Mouse (Mus musculus) MEL (cell line): ENCODE data around the gene Tmem206. TPM values are rescaled to one million over a fixed set of nuclear protein-coding genes. Genes with fewer than 3 reads are reported as not detected.

Source experiments
- DNase-seq: peaks from one replicate; pipeline ENCODE4 v3.0.0; 2011; ENCODE audit warnings: low read depth, low spot score
- H3K27ac ChIP-seq: 2 replicates; pipeline ENCODE4 v1.5.1; 2012; ENCODE audit warnings: low read depth, mild to moderate bottlenecking, control low read depth, low read length, moderate library complexity; ENCODE audit not compliant: control insufficient read depth
- H3K27me3 ChIP-seq, 2 experiments: fragments of 150-350 bp in 1 of 2; sonication (generic) in 1 of 2; 2 replicates each; pipeline ENCODE4 v1.6.1; 2012; ENCODE audit warnings: low read length in 2 of 2, mild to moderate bottlenecking in 2 of 2, improper control_type of control experiment in 1 of 2, moderate library complexity in 1 of 2; ENCODE audit not compliant: insufficient read depth in 2 of 2, control insufficient read depth in 1 of 2
- H3K36me3 ChIP-seq, 2 experiments: 2 replicates each; pipeline ENCODE4 v1.6.1; 2012 to 2014; ENCODE audit warnings: low read length in 2 of 2, improper control_type of control experiment in 1 of 2, inconsistent platforms in 1 of 2, mild to moderate bottlenecking in 1 of 2; ENCODE audit not compliant: insufficient read depth in 2 of 2, control insufficient read depth in 1 of 2
- H3K4me1 ChIP-seq, 2 experiments: fragments of 150-350 bp in 1 of 2; sonication (generic) in 1 of 2; 2 replicates each; pipeline ENCODE4 v1.6.1; 2012; ENCODE audit warnings: low read length in 2 of 2, improper control_type of control experiment in 1 of 2, mild to moderate bottlenecking in 1 of 2; ENCODE audit not compliant: insufficient read depth in 2 of 2, control insufficient read depth in 1 of 2
- H3K4me3 ChIP-seq, 2 experiments: fragments of 150-350 bp in 1 of 2; sonication (generic) in 1 of 2; 2 replicates each; pipeline ENCODE4 v1.5.1; 2012; ENCODE audit warnings: low read depth in 2 of 2, low read length in 2 of 2, mild to moderate bottlenecking in 2 of 2, moderate library complexity in 2 of 2, control low read depth in 1 of 2, improper control_type of control experiment in 1 of 2; ENCODE audit not compliant: control insufficient read depth in 1 of 2, insufficient read depth in 1 of 2
- H3K79me2 ChIP-seq: 2 replicates; pipeline ENCODE4 v1.6.1; 2012; ENCODE audit warnings: mild to moderate bottlenecking, low read length, moderate library complexity; ENCODE audit not compliant: control insufficient read depth, poor library complexity, insufficient read depth
- H3K9ac ChIP-seq: 2 replicates; pipeline ENCODE4 v1.6.1; 2012; ENCODE audit warnings: low read depth, mild to moderate bottlenecking, control low read depth, low read length, moderate library complexity; ENCODE audit not compliant: control insufficient read depth, poor library complexity, severe bottlenecking
- H3K9me3 ChIP-seq: fragments of 150-350 bp; sonication (generic); replicated peaks from 2 replicates; pipeline ENCODE4 v1.6.1; 2012; ENCODE audit warnings: mild to moderate bottlenecking, low read length, improper control_type of control experiment, moderate library complexity; ENCODE audit not compliant: insufficient read depth
- CHD2 ChIP-seq: IDR thresholded peaks from 2 replicates; pipeline ENCODE4 v1.6.1; 2011; ENCODE audit warnings: low read length, improper control_type of control experiment
- CTCF ChIP-seq, 3 experiments: IDR thresholded peaks in 2 of 3; conservative IDR thresholded peaks in 1 of 3; 2 replicates each; pipeline ENCODE4 v1.5.1; 2011 to 2012; ENCODE audit warnings: low read length in 3 of 3, low read depth in 2 of 3, mild to moderate bottlenecking in 2 of 3, improper control_type of control experiment in 1 of 3, inconsistent platforms in 1 of 3, mixed read lengths in 1 of 3, moderate library complexity in 1 of 3; ENCODE audit not compliant: control insufficient read depth in 1 of 3, insufficient read depth in 1 of 3, poor library complexity in 1 of 3, severe bottlenecking in 1 of 3
- ETS1 ChIP-seq: IDR thresholded peaks from 2 replicates; pipeline ENCODE4 v1.6.1; 2012; ENCODE audit warnings: low read depth, mild to moderate bottlenecking, inconsistent platforms, low read length, improper control_type of control experiment, moderate library complexity
- GABPA ChIP-seq: IDR thresholded peaks from 2 replicates; pipeline ENCODE4 v1.6.1; 2012; ENCODE audit warnings: low read depth, mild to moderate bottlenecking, inconsistent platforms, low read length, improper control_type of control experiment, moderate library complexity
- KAT2A ChIP-seq: conservative IDR thresholded peaks from 2 replicates; pipeline ENCODE4 v1.6.1; 2012; ENCODE audit warnings: low read depth, low read length, improper control_type of control experiment, inconsistent platforms
- MAFK ChIP-seq: IDR thresholded peaks from 2 replicates; pipeline ENCODE4 v1.6.1; 2011; ENCODE audit warnings: low read depth, mild to moderate bottlenecking, low read length, improper control_type of control experiment, borderline replicate concordance
- MAX ChIP-seq: IDR thresholded peaks from 2 replicates; pipeline ENCODE4 v1.6.1; 2011; ENCODE audit warnings: low read length, improper control_type of control experiment
- MAZ ChIP-seq: IDR thresholded peaks from 2 replicates; pipeline ENCODE4 v1.6.1; 2012; ENCODE audit warnings: low read depth, mild to moderate bottlenecking, inconsistent platforms, low read length, improper control_type of control experiment
- MEF2A ChIP-seq: IDR thresholded peaks from 2 replicates; pipeline ENCODE4 v1.6.1; 2014; ENCODE audit warnings: low read depth, mild to moderate bottlenecking, inconsistent platforms, low read length, improper control_type of control experiment; ENCODE audit not compliant: poor library complexity, insufficient replicate concordance, severe bottlenecking; ENCODE audit errors: extremely low read depth
- NELFE ChIP-seq: IDR thresholded peaks from 2 replicates; pipeline ENCODE4 v1.6.1; 2011; ENCODE audit warnings: low read depth, low read length, improper control_type of control experiment
- NRF1 ChIP-seq: IDR thresholded peaks from 2 replicates; pipeline ENCODE4 v1.6.1; 2014; ENCODE audit warnings: low read depth, mild to moderate bottlenecking, inconsistent platforms, low read length, improper control_type of control experiment, moderate library complexity; ENCODE audit not compliant: poor library complexity, insufficient read depth, severe bottlenecking
- RCOR1 ChIP-seq: IDR thresholded peaks from 2 replicates; pipeline ENCODE4 v1.6.1; 2012; ENCODE audit warnings: low read depth, mild to moderate bottlenecking, inconsistent platforms, low read length, improper control_type of control experiment
- SIN3A ChIP-seq: IDR thresholded peaks from 2 replicates; pipeline ENCODE4 v1.6.1; 2012; ENCODE audit warnings: low read length, improper control_type of control experiment, inconsistent platforms
- SMC3 ChIP-seq: IDR thresholded peaks from 2 replicates; pipeline ENCODE4 v1.6.1; 2011; ENCODE audit warnings: low read depth, low read length, improper control_type of control experiment
- UBTF ChIP-seq: IDR thresholded peaks from 2 replicates; pipeline ENCODE4 v1.6.1; 2012; ENCODE audit warnings: low read depth, mild to moderate bottlenecking, inconsistent platforms, low read length, improper control_type of control experiment, moderate library complexity, borderline replicate concordance; ENCODE audit not compliant: insufficient read depth
- USF1 ChIP-seq: IDR thresholded peaks from 2 replicates; pipeline ENCODE4 v1.6.1; 2014; ENCODE audit warnings: low read depth, mild to moderate bottlenecking, inconsistent platforms, low read length, improper control_type of control experiment, moderate library complexity
- ZC3H11A ChIP-seq: IDR thresholded peaks from 2 replicates; pipeline ENCODE4 v1.6.1; 2012; ENCODE audit warnings: low read depth, mild to moderate bottlenecking, inconsistent platforms, low read length, improper control_type of control experiment
- ZKSCAN1 ChIP-seq: IDR thresholded peaks from 2 replicates; pipeline ENCODE4 v1.6.1; 2012; ENCODE audit warnings: low read depth, mild to moderate bottlenecking, inconsistent platforms, low read length, improper control_type of control experiment, moderate library complexity
- ZMIZ1 ChIP-seq: IDR thresholded peaks from 2 replicates; pipeline ENCODE4 v1.6.1; 2012; ENCODE audit warnings: low read depth, mild to moderate bottlenecking, inconsistent platforms, low read length, improper control_type of control experiment, moderate library complexity
- ZNF384 ChIP-seq: IDR thresholded peaks from 2 replicates; pipeline ENCODE4 v1.6.1; 2012; ENCODE audit warnings: low read depth, mild to moderate bottlenecking, inconsistent platforms, low read length, improper control_type of control experiment
- polyA plus RNA-seq, 2 experiments: library from polyadenylated mRNA; stranded (reverse) in 1 of 2; unstranded in 1 of 2; fragments of >175 nt in 1 of 2; fragments of >200 nt in 1 of 2; gene quantifications; 2 replicates each; pipeline versions ENCODE4 v1.2.1 to v1.2.4; 2012; ENCODE audit warnings: low replicate concordance in 2 of 2, low read depth in 1 of 2; ENCODE audit not compliant: insufficient read length in 2 of 2, insufficient read depth in 1 of 2, missing spikeins in 1 of 2
- total RNA-seq: library from RNA; depleted of rRNA; stranded (reverse); fragments of 300-350 nt; gene quantifications from 2 replicates; pipeline ENCODE4 v1.2.3, GENCODE M21; 2012

Tmem206 gene
- total and polyA plus RNA-seq, 3 experiments, result 14.3 to 16.2 TPM; not detected in 1

- Histone ChIP-seq H3K9ac (no peak overlapping the region), H3K27me3 (no peaks in the 10 kb centered on the region), H3K9me3 (no peaks in the 10 kb centered on the region), H3K27ac (no peak overlapping the region), H3K4me3 (no peak overlapping the region), H3K79me2 (peaks cover 3% of the 10 kb centered on the region; the same call in 1 of the 2 replicates), H3K36me3 (peaks cover 0 to 9% of the 10 kb centered on the region in 2 experiments; a peak in 2 of 4 replicates), H3K4me1 (peaks cover 3 to 4% of the 10 kb centered on the region in 2 experiments; a peak in 3 of 4 replicates)
- no peak for DNase-seq
- TF ChIP-seq CTCF (IDR thresholded peaks at IDR 0.05 in 2 of 3, conservative IDR thresholded peaks at IDR 0.05 in 1 of 3; ENCODE audit: control insufficient read depth in 1 of 3, insufficient read depth in 1 of 3, low read depth in 2 of 3, low read length in 3 of 3, poor library complexity in 1 of 3, severe bottlenecking in 1 of 3) (no peak), UBTF (no peak), ZMIZ1 (no peak), NELFE (no peak), SMC3 (no peak), SIN3A (no peak), ZNF384 (no peak), USF1 (no peak), NRF1 (no peak), GABPA (no peak), MAFK (no peak), KAT2A (no peak), CHD2 (no peak), MEF2A (no peak), MAX (no peak), ZKSCAN1 (no peak), ZC3H11A (no peak), ETS1 (no peak), RCOR1 (no peak), MAZ (no peak)
These were observed 43.4 kb downstream of the Tmem206 start for GRCm38 (mm10) chr1:191369140-191369539.
